Mouse (Mus musculus) kidney, postnatal 10 days (tissue): ENCODE measurements around the gene Rbm6.

Experiments used
- DNase-seq: peaks from one replicate; pipeline ENCODE4 v3.0.0; 2021; ENCODE audit warnings: mixed read lengths

Rbm6 gene

GRCm38 (mm10) chr9:107873137-107873536 is at the start of gene Rbm6:
TSS of gene Rbm6 (minus strand) at chr9:107873237.
- no peak for DNase-seq

- DNase-seq: no peak
These were observed 46.4 kb upstream of the Rbm6 start for GRCm38 (mm10) chr9:107919441-107919840.

- no peak for DNase-seq
These were observed 45.8 kb upstream of the Rbm6 start for GRCm38 (mm10) chr9:107918884-107919283.

GRCm38 (mm10) chr9:107917895-107918608 is 45.0 kb upstream of the Rbm6 start:
- DNase-seq: peak; percentile 37

GRCm38 (mm10) chr9:107914764-107915420 is 41.9 kb upstream of the Rbm6 start:
- no peak for DNase-seq

GRCm38 (mm10) chr9:107910025-107910769 is 37.2 kb upstream of the Rbm6 start:
- no peak for DNase-seq

- DNase-seq: no peak
These were observed 35.5 kb upstream of the Rbm6 start for GRCm38 (mm10) chr9:107908410-107909158.

- no peak for DNase-seq
These were observed 34.7 kb upstream of the Rbm6 start for GRCm38 (mm10) chr9:107907801-107908120.

GRCm38 (mm10) chr9:107906967-107907800 is 34.1 kb upstream of the Rbm6 start:
- DNase-seq: no peak

- peak; percentile 90 for DNase-seq
These were observed 33.4 kb upstream of the Rbm6 start, which contains the start of gene Mst1r for GRCm38 (mm10) chr9:107906252-107906966. TSS of gene Mst1r (plus strand) at chr9:107906873.

GRCm38 (mm10) chr9:107904726-107905125 is 31.7 kb upstream of the Rbm6 start:
- DNase-seq: peak; percentile 92

- DNase-seq: no peak
These were observed 28.5 kb upstream of the Rbm6 start for GRCm38 (mm10) chr9:107901627-107901914.

GRCm38 (mm10) chr9:107900840-107901626 is 28.0 kb upstream of the Rbm6 start:
- DNase-seq: peak; percentile 80

GRCm38 (mm10) chr9:107899855-107900254 is 26.8 kb upstream of the Rbm6 start:
- DNase-seq: no peak

- DNase-seq: no peak
These were observed 25.5 kb upstream of the Rbm6 start for GRCm38 (mm10) chr9:107898563-107898962.

GRCm38 (mm10) chr9:107891023-107891422 is 18.0 kb upstream of the Rbm6 start:
- DNase-seq: peak; percentile 32

- no peak for DNase-seq
These were observed 17.2 kb upstream of the Rbm6 start for GRCm38 (mm10) chr9:107890260-107890659.

- peak; percentile 34 for DNase-seq
These were observed 15.3 kb upstream of the Rbm6 start for GRCm38 (mm10) chr9:107888267-107888850.

GRCm38 (mm10) chr9:107887804-107888266 is 14.8 kb upstream of the Rbm6 start, which contains the start of gene Mon1a:
TSS of gene Mon1a (plus strand) at chr9:107888151.
- DNase-seq: peak; percentile 92

- no peak for DNase-seq
These were observed 7.4 kb upstream of the Rbm6 start for GRCm38 (mm10) chr9:107880411-107880810.
